Mouse (Mus musculus) limb, embryonic 11.5 days (tissue): ENCODE results near the gene Sema4f. TPM values are rescaled to one million over a fixed set of nuclear protein-coding genes. Genes with fewer than 3 reads are reported as not detected.
A peak's percentile ranks its signal among the peaks of the same experiment; 100 is the strongest.

ENCODE experiments used
- ATAC-seq: fragments of 200-750 bp; cut with Nextera tagmentation; 2 replicates; pipeline ENCODE4 v1.8.0; 2017; ENCODE audit warnings: low read depth; ENCODE audit not compliant: insufficient number of reproducible peaks, low FRiP score, low TSS enrichment
- DNase-seq: peaks from one replicate; pipeline ENCODE4 v3.0.0-alpha.2; 2015; ENCODE audit warnings: low spot score
- H3K27ac ChIP-seq: fragments of 300-500 bp; sonication (generic); replicated peaks from 2 replicates; pipeline ENCODE4 v1.5.1; 2014; ENCODE audit warnings: low read depth, mild to moderate bottlenecking, low read length
- H3K27me3 ChIP-seq: fragments of 300-500 bp; sonication (generic); 2 replicates; pipeline ENCODE4 v1.6.1; 2014; ENCODE audit warnings: mild to moderate bottlenecking, low read length, mixed read lengths; ENCODE audit not compliant: control insufficient read depth, insufficient read depth
- H3K36me3 ChIP-seq: fragments of 300-500 bp; sonication (generic); 2 replicates; pipeline ENCODE4 v1.6.1; 2014; ENCODE audit warnings: mild to moderate bottlenecking, low read length, moderate library complexity, mixed read lengths; ENCODE audit not compliant: control insufficient read depth, insufficient read depth
- H3K4me1 ChIP-seq: fragments of 300-500 bp; sonication (generic); 2 replicates; pipeline ENCODE4 v1.6.1; 2014; ENCODE audit warnings: low read length, mixed read lengths; ENCODE audit not compliant: control insufficient read depth, insufficient read depth
- H3K4me2 ChIP-seq: fragments of 300-500 bp; sonication (generic); 2 replicates; pipeline ENCODE4 v1.6.1; 2014; ENCODE audit warnings: low read depth, mild to moderate bottlenecking, moderate library complexity; ENCODE audit not compliant: severe bottlenecking
- H3K4me3 ChIP-seq: fragments of 300-500 bp; sonication (generic); 2 replicates; pipeline ENCODE4 v1.5.1; 2014; ENCODE audit warnings: low read depth, low read length
- H3K9ac ChIP-seq: fragments of 300-500 bp; sonication (generic); 2 replicates; pipeline ENCODE4 v1.6.1; 2014; ENCODE audit warnings: mild to moderate bottlenecking, low read length
- H3K9me3 ChIP-seq: fragments of 300-500 bp; sonication (generic); 2 replicates; pipeline ENCODE4 v1.6.1; 2016; ENCODE audit warnings: low read length; ENCODE audit not compliant: control insufficient read depth
- WGBS: fragments of 180-500 bp; shearing (Covaris S2); extraction: QIAGEN DNeasy Blood & Tissue Kit; methylation state at CpG from one replicate; pipeline ENCODE4 v1.1.7; 2014; 5-methylcytosine and 5-hydroxymethylcytosine counted together
- polyA plus RNA-seq: library from polyadenylated mRNA; unstranded; fragments of >200 nt; fragmentation: Nextera tagmentation; extraction: Ambion mirVana; gene quantifications from 2 replicates; pipeline ENCODE4 v1.2.1, GENCODE M21; 2014

Sema4f gene
- polyA plus RNA-seq, 1 experiment from 2014 or later = 1.2 TPM

- no peaks in the 10 kb centered on the region for H3K36me3 ChIP-seq
- ATAC-seq = no peak
- no peak for DNase-seq
- no peak overlapping the region for H3K27ac ChIP-seq
- no peaks in the 10 kb centered on the region for H3K4me1 ChIP-seq
- WGBS = 83% methylated on average over 14 of the region's 14 CpGs
- no peaks in the 10 kb centered on the region; the same call in 1 of the 2 replicates for H3K27me3 ChIP-seq
- no peak overlapping the region for H3K4me2 ChIP-seq
- no peak overlapping the region for H3K9ac ChIP-seq
- H3K9me3 ChIP-seq = no peaks in the 10 kb centered on the region
- no peak overlapping the region for H3K4me3 ChIP-seq
Measured at GRCm38 (mm10) chr6:82918371-82918770, 21.2 kb downstream of the Sema4f start.

- H3K9ac ChIP-seq = no peak overlapping the region
- ATAC-seq (peak; percentile 65; the same call in 1 of the 2 replicates), DNase-seq (peak; percentile 79)
- H3K36me3 ChIP-seq = no peaks in the 10 kb centered on the region
- no peak overlapping the region for H3K4me3 ChIP-seq
- no peaks in the 10 kb centered on the region; the same call in 1 of the 2 replicates for H3K27me3 ChIP-seq
- WGBS = 20% methylated on average over 8 of the region's 8 CpGs
- H3K4me1 ChIP-seq = no peaks in the 10 kb centered on the region
- no peak overlapping the region for H3K4me2 ChIP-seq
- H3K9me3 ChIP-seq = no peaks in the 10 kb centered on the region
- H3K27ac ChIP-seq = no peak overlapping the region
Measured at GRCm38 (mm10) chr6:82917778-82918129, 21.8 kb downstream of the Sema4f start.

DNA sequence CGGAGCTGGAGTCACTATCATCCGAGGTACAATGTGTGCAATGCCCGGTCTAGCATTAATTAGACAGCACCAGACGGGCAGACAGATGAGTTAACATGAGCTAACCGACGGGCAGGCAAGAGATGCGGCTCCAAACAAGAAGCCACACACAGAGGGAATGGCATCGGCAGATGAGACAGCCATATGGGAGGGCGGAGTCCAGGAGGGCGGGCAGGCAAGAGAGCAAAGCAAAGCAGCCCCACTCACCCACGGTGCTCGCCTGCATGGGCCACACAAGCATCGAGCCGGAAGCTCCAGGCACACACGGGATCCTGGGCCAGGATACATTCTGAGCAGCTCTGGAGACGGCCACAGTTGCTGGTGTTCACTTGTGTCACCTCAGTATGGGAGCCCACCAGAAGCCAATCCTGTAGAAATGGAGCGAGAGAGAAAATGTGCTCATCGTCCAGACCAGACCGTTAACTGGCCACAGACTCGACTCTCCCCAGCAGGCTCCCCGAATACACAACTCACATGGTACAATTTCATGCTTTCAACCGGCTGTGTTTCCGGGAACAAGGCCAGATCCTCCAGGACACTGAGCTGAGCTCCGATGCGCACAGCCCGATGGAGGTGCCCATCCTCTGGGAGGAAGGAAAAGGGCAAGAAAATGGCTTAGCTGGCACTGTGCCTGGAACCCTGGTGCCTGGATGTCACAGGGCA, 22.3 kb downstream of the Sema4f start:
- Histone ChIP-seq H3K9ac (no peak overlapping the region), H3K27me3 (no peaks in the 10 kb centered on the region; the same call in 1 of the 2 replicates), H3K4me1 (no peaks in the 10 kb centered on the region), H3K27ac (no peak overlapping the region), H3K4me2 (no peak overlapping the region), H3K9me3 (no peaks in the 10 kb centered on the region), H3K4me3 (no peak overlapping the region), H3K36me3 (no peaks in the 10 kb centered on the region)
- 74% methylated on average over 26 of the region's 26 CpGs for WGBS
- no peak for ATAC-seq
- DNase-seq = no peak

DNA sequence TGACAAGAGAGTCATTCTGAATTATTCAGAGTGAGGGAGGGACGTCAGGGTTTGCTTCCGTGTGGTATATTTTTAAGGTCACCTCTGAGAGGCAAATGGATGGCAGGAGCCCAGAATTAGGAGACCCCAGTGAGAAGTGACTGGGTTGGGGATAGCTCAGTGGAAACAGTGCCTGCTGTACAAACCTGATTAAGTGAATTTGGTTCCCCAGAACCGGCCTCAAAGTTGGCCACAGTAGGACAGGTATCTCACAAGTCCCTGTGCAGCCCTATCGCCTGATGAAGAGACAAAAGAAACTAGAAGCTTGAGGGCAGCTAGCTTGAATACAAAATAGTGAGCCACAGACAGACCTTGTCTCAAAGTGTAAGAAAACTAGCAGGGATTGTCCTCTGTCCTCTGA, 23.1 kb downstream of the Sema4f start:
- ATAC-seq (no peak), DNase-seq (no peak)
- H3K27me3 ChIP-seq = no peaks in the 10 kb centered on the region; the same call in 1 of the 2 replicates
- H3K36me3 ChIP-seq = no peaks in the 10 kb centered on the region
- no peak overlapping the region for H3K9ac ChIP-seq
- H3K27ac ChIP-seq = no peak overlapping the region
- no peaks in the 10 kb centered on the region for H3K9me3 ChIP-seq
- WGBS = 89% methylated on average over 4 of the region's 4 CpGs
- no peaks in the 10 kb centered on the region for H3K4me1 ChIP-seq
- H3K4me2 ChIP-seq = no peak overlapping the region
- no peak overlapping the region for H3K4me3 ChIP-seq

GRCm38 (mm10) chr6:82915889-82916288, 23.7 kb downstream of the Sema4f start:
- Histone ChIP-seq H3K4me3 (no peak overlapping the region), H3K9me3 (no peaks in the 10 kb centered on the region), H3K9ac (no peak overlapping the region), H3K27me3 (no peaks in the 10 kb centered on the region; the same call in 1 of the 2 replicates), H3K27ac (no peak overlapping the region), H3K4me2 (no peak overlapping the region), H3K36me3 (no peaks in the 10 kb centered on the region), H3K4me1 (no peaks in the 10 kb centered on the region)
- 25% methylated on average over 3 of the region's 3 CpGs for WGBS
- ATAC-seq (no peak), DNase-seq (peak; percentile 83)

DNA sequence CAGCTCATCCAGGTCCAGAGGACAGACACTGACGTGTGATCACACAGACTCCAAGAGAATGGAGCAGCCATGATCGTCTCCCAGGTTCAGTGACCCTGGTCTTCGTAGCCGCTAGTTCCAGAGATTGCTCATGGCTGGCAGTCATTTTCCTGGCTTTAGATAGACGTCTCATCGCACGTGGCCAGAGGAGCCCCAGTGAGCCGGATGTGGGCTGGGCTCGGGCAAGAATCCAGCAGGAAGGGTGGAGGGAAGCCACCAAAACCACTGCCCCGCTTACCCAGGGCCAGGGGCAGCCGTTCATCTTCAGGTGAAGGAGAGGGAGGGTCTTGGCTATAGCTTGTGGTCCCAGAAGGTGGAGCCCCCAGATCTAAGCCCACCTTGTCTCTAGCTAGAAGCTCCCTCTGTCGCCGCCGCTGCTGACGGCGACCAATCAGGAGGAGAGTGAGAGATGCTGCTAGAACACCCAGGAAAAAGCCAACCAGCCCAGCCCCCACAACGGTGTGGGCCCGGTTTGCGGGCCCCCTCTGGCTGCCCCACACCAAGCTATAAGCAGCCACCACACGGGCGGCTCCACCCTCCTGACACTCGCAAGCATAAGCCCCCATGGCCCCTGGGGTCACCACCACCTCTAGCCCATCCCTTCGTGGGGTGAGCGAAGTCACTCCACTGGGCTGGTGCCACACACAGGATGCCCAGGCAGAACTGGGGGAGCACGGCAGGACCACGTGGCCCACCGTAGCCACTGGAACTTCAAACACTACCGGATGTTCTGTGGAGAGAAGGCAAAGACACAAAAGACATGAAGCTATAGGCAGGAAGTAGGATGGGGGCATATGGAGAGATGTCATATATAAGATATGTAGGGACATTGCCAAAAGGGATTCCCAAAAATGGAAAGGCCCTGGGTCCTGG, 26.0 kb downstream of the Sema4f start:
- H3K4me1 ChIP-seq = no peaks in the 10 kb centered on the region
- no peaks in the 10 kb centered on the region for H3K9me3 ChIP-seq
- H3K4me3 ChIP-seq = no peak overlapping the region
- DNase-seq (no peak), ATAC-seq (no peak)
- no peaks in the 10 kb centered on the region for H3K36me3 ChIP-seq
- 86% methylated on average over 28 of the region's 28 CpGs for WGBS
- H3K4me2 ChIP-seq = no peak overlapping the region
- no peaks in the 10 kb centered on the region for H3K27me3 ChIP-seq
- H3K9ac ChIP-seq = no peak overlapping the region
- H3K27ac ChIP-seq = no peak overlapping the region

GRCm38 (mm10) chr6:82911303-82911702, 28.3 kb downstream of the Sema4f start:
- Histone ChIP-seq H3K27ac (no peak overlapping the region), H3K27me3 (no peaks in the 10 kb centered on the region), H3K9me3 (no peaks in the 10 kb centered on the region), H3K36me3 (no peaks in the 10 kb centered on the region), H3K4me2 (no peak overlapping the region), H3K4me3 (no peak overlapping the region), H3K9ac (no peak overlapping the region), H3K4me1 (no peaks in the 10 kb centered on the region)
- no peak for ATAC-seq
- DNase-seq = no peak
- 87% methylated on average over 5 of the region's 5 CpGs for WGBS

DNA sequence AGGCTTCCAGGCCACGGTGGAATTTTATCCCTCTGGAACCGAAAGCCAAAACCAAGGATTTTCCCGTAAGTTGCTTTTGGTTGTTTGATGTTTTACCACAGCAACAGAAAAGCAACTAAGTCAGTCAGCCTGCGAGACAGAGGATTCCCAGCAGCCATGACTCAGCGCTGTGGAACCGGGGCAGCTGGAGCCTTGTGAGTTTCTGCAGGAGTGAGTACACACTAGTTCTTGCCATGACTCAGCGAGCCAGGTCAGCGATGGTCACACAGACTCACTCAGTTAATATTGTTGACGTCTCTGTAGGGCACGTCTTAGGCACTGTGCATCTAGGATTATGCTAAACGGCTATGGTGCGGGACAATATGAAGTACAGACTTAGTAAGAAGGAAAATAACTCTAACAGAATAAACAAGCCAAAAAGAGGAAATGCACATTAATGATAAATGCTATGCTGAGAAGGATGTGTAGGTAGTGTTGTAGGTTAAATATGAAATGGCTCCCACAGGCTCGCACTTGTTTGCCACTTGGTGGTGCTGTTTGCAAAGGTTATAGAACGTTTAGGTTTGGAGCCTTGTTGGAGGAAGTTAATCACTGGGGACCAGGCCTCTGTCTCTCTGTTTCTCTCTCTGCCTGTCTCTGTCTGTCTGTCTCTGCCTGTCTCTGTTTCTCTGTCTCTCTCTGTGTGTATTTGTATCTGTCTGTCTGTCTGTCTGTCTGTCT, 30.3 kb downstream of the Sema4f start:
- no peak overlapping the region for H3K9ac ChIP-seq
- WGBS = 66% methylated on average over 14 of the region's 14 CpGs
- H3K36me3 ChIP-seq = no peaks in the 10 kb centered on the region
- ATAC-seq (no peak), DNase-seq (no peak)
- H3K4me3 ChIP-seq = no peak overlapping the region
- no peak overlapping the region for H3K4me2 ChIP-seq
- H3K27me3 ChIP-seq = no peaks in the 10 kb centered on the region
- no peaks in the 10 kb centered on the region for H3K4me1 ChIP-seq
- H3K27ac ChIP-seq = no peak overlapping the region
- H3K9me3 ChIP-seq = no peaks in the 10 kb centered on the region
